Mouse (Mus musculus): ENCODE measurements around the gene Dgkd. TPM values are rescaled to one million over a fixed set of nuclear protein-coding genes. Genes with fewer than 3 reads are reported as not detected.
"Not testable (repeated sequence)": the region's sequence is repeated elsewhere in the genome, so short reads cannot be mapped to it uniquely, and the experiment has no call there.

The Dgkd gene
- polyA plus RNA-seq, 2 experiments = 26.7 to 35.5 TPM

GRCm38 (mm10) chr1:87813155-87813554 is 39.9 kb upstream of the Dgkd start:
- no peak overlapping the region for H3K27ac ChIP-seq (replicated peaks; ENCODE audit: low read depth, low read length)
- no peaks in the 10 kb centered on the region for H3K27me3 ChIP-seq (ENCODE audit: control insufficient read depth, insufficient read depth, low read length)
- ATAC-seq (ENCODE audit: low FRiP score, low read depth) (no peak), DNase-seq (ENCODE audit: low spot score) (no peak)
- no peaks in the 10 kb centered on the region for H3K9me3 ChIP-seq (ENCODE audit: control insufficient read depth, low read length)
- 88% methylated on average over 6 of the region's 6 CpGs for WGBS
- no peaks in the 10 kb centered on the region for H3K36me3 ChIP-seq (ENCODE audit: control insufficient read depth, insufficient read depth, low read length)
- H3K4me2 ChIP-seq (replicated peaks; ENCODE audit: low read depth, low read length, severe bottlenecking) = no peak overlapping the region
- H3K4me3 ChIP-seq (replicated peaks; ENCODE audit: low read length) = no peak overlapping the region
- no peaks in the 10 kb centered on the region for H3K4me1 ChIP-seq (ENCODE audit: control insufficient read depth, insufficient read depth, low read length)
- TF ChIP-seq POLR2A (IDR thresholded peaks at IDR 0.05; ENCODE audit: borderline replicate concordance, extremely low read depth, insufficient read depth, insufficient read length) = no peak
- H3K9ac ChIP-seq (ENCODE audit: low read depth, low read length, severe bottlenecking) = no peak overlapping the region

DNA sequence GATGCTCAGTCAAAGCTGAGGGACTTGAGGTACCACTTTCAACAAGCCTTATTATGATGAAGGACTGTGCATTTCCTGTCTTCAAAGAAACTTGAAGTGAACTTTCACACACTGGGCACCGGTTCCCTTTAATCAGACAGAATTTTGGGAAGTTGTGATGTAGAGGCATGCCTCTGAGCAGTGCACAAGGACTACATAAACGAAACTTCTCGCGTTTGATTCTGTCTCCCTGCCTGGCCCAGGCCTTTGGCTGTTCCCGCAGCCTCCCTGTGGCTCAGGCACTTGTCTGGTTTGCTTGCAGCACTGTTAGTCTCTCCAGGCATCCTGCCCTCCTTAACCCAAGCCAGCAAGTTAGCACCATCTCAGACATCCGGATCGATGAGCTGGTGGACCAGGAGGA is 39.4 kb upstream of the Dgkd start:
- H3K4me2 ChIP-seq (replicated peaks; ENCODE audit: low read depth, low read length, severe bottlenecking) = no peak overlapping the region
- 74% methylated on average over 7 of the region's 7 CpGs for WGBS
- ATAC-seq (ENCODE audit: low FRiP score, low read depth) (no peak), DNase-seq (ENCODE audit: low spot score) (no peak)
- H3K27me3 ChIP-seq (ENCODE audit: control insufficient read depth, insufficient read depth, low read length) = no peaks in the 10 kb centered on the region
- H3K4me1 ChIP-seq (ENCODE audit: control insufficient read depth, insufficient read depth, low read length) = no peaks in the 10 kb centered on the region
- no peaks in the 10 kb centered on the region for H3K9me3 ChIP-seq (ENCODE audit: control insufficient read depth, low read length)
- H3K27ac ChIP-seq (replicated peaks; ENCODE audit: low read depth, low read length) = no peak overlapping the region
- no peak overlapping the region for H3K4me3 ChIP-seq (replicated peaks; ENCODE audit: low read length)
- no peaks in the 10 kb centered on the region for H3K36me3 ChIP-seq (ENCODE audit: control insufficient read depth, insufficient read depth, low read length)
- H3K9ac ChIP-seq (ENCODE audit: low read depth, low read length, severe bottlenecking) = no peak overlapping the region
- no peak for TF ChIP-seq POLR2A (IDR thresholded peaks at IDR 0.05; ENCODE audit: borderline replicate concordance, extremely low read depth, insufficient read depth, insufficient read length)

- no peak for TF ChIP-seq POLR2A (IDR thresholded peaks at IDR 0.05; ENCODE audit: borderline replicate concordance, extremely low read depth, insufficient read depth, insufficient read length)
- no peak for ATAC-seq (ENCODE audit: low FRiP score, low read depth)
- Histone ChIP-seq H3K4me3 (replicated peaks; ENCODE audit: low read length) (no peak overlapping the region), H3K4me1 (ENCODE audit: control insufficient read depth, insufficient read depth, low read length) (no peaks in the 10 kb centered on the region), H3K9me3 (ENCODE audit: control insufficient read depth, low read length) (no peaks in the 10 kb centered on the region), H3K9ac (ENCODE audit: low read depth, low read length, severe bottlenecking) (no peak overlapping the region), H3K4me2 (replicated peaks; ENCODE audit: low read depth, low read length, severe bottlenecking) (no peak overlapping the region), H3K27ac (replicated peaks; ENCODE audit: low read depth, low read length) (no peak overlapping the region), H3K36me3 (ENCODE audit: control insufficient read depth, insufficient read depth, low read length) (no peaks in the 10 kb centered on the region), H3K27me3 (ENCODE audit: control insufficient read depth, insufficient read depth, low read length) (no peaks in the 10 kb centered on the region)
- 89% methylated on average over 10 of the region's 10 CpGs for WGBS
- no peak for DNase-seq (ENCODE audit: low spot score)
Measured at GRCm38 (mm10) chr1:87824420-87824995, 28.6 kb upstream of the Dgkd start.

DNA sequence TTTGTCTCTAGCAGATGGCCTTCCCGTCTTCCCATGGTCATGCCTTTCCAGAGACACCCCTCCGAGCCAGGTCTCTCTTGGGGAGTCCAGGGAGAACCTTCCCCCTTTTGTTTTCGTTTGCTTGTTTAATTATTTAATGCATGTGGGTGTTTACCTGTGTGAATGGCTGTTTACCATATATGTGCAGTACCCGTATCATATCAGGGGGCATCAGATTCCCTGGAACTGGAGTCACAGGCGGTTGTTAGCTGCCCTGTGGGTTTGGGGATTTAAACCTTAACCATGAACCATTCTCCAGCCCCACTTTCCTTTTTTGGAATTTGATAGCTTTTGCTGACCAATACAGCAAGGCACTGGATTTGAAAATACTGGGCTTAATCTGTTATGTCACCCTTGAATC is 27.8 kb upstream of the Dgkd start:
- H3K27me3 ChIP-seq (ENCODE audit: control insufficient read depth, insufficient read depth, low read length) = no peaks in the 10 kb centered on the region
- no peaks in the 10 kb centered on the region for H3K4me1 ChIP-seq (ENCODE audit: control insufficient read depth, insufficient read depth, low read length)
- no peaks in the 10 kb centered on the region for H3K9me3 ChIP-seq (ENCODE audit: control insufficient read depth, low read length)
- no peak for TF ChIP-seq POLR2A (IDR thresholded peaks at IDR 0.05; ENCODE audit: borderline replicate concordance, extremely low read depth, insufficient read depth, insufficient read length)
- no peak overlapping the region for H3K9ac ChIP-seq (ENCODE audit: low read depth, low read length, severe bottlenecking)
- no peaks in the 10 kb centered on the region for H3K36me3 ChIP-seq (ENCODE audit: control insufficient read depth, insufficient read depth, low read length)
- DNase-seq (ENCODE audit: low spot score) (no peak), ATAC-seq (ENCODE audit: low FRiP score, low read depth) (no peak)
- WGBS = 81% methylated on average over 5 of the region's 5 CpGs
- H3K27ac ChIP-seq (replicated peaks; ENCODE audit: low read depth, low read length) = no peak overlapping the region
- H3K4me3 ChIP-seq (replicated peaks; ENCODE audit: low read length) = no peak overlapping the region
- no peak overlapping the region for H3K4me2 ChIP-seq (replicated peaks; ENCODE audit: low read depth, low read length, severe bottlenecking)

- TF ChIP-seq POLR2A (IDR thresholded peaks at IDR 0.05; ENCODE audit: borderline replicate concordance, extremely low read depth, insufficient read depth, insufficient read length) = no peak
- no peak overlapping the region for H3K4me3 ChIP-seq (replicated peaks; ENCODE audit: low read length)
- no peak overlapping the region for H3K27ac ChIP-seq (replicated peaks; ENCODE audit: low read depth, low read length)
- no peak overlapping the region for H3K4me2 ChIP-seq (replicated peaks; ENCODE audit: low read depth, low read length, severe bottlenecking)
- H3K27me3 ChIP-seq (ENCODE audit: control insufficient read depth, insufficient read depth, low read length) = no peaks in the 10 kb centered on the region
- 86% methylated on average over 6 of the region's 6 CpGs for WGBS
- no peak overlapping the region for H3K9ac ChIP-seq (ENCODE audit: low read depth, low read length, severe bottlenecking)
- H3K9me3 ChIP-seq (ENCODE audit: control insufficient read depth, low read length) = no peaks in the 10 kb centered on the region
- no peak for ATAC-seq (ENCODE audit: low FRiP score, low read depth)
- no peak for DNase-seq (ENCODE audit: low spot score)
- H3K4me1 ChIP-seq (ENCODE audit: control insufficient read depth, insufficient read depth, low read length) = no peaks in the 10 kb centered on the region
- H3K36me3 ChIP-seq (ENCODE audit: control insufficient read depth, insufficient read depth, low read length) = no peaks in the 10 kb centered on the region
Measured at GRCm38 (mm10) chr1:87825991-87826390, 27.1 kb upstream of the Dgkd start.

GRCm38 (mm10) chr1:87826474-87826873 is 26.6 kb upstream of the Dgkd start:
- H3K27me3 ChIP-seq (ENCODE audit: control insufficient read depth, insufficient read depth, low read length) = no peaks in the 10 kb centered on the region
- H3K27ac ChIP-seq (replicated peaks; ENCODE audit: low read depth, low read length) = no peak overlapping the region
- ATAC-seq (ENCODE audit: low FRiP score, low read depth) (no peak), DNase-seq (ENCODE audit: low spot score) (no peak)
- TF ChIP-seq POLR2A (IDR thresholded peaks at IDR 0.05; ENCODE audit: borderline replicate concordance, extremely low read depth, insufficient read depth, insufficient read length) = no peak
- H3K36me3 ChIP-seq (ENCODE audit: control insufficient read depth, insufficient read depth, low read length) = no peaks in the 10 kb centered on the region
- no peak overlapping the region for H3K9ac ChIP-seq (ENCODE audit: low read depth, low read length, severe bottlenecking)
- no peaks in the 10 kb centered on the region for H3K4me1 ChIP-seq (ENCODE audit: control insufficient read depth, insufficient read depth, low read length)
- WGBS = 69% methylated on average over 2 of the region's 2 CpGs
- no peak overlapping the region for H3K4me2 ChIP-seq (replicated peaks; ENCODE audit: low read depth, low read length, severe bottlenecking)
- no peaks in the 10 kb centered on the region for H3K9me3 ChIP-seq (ENCODE audit: control insufficient read depth, low read length)
- H3K4me3 ChIP-seq (replicated peaks; ENCODE audit: low read length) = no peak overlapping the region

- H3K4me1 ChIP-seq (ENCODE audit: control insufficient read depth, insufficient read depth, low read length); ATAC-seq (ENCODE audit: low FRiP score, low read depth); H3K9ac ChIP-seq (ENCODE audit: low read depth, low read length, severe bottlenecking); H3K4me2 ChIP-seq (replicated peaks; ENCODE audit: low read depth, low read length, severe bottlenecking); DNase-seq (ENCODE audit: low spot score); H3K27ac ChIP-seq (replicated peaks; ENCODE audit: low read depth, low read length); H3K4me3 ChIP-seq (replicated peaks; ENCODE audit: low read length); H3K36me3 ChIP-seq (ENCODE audit: control insufficient read depth, insufficient read depth, low read length); H3K27me3 ChIP-seq (ENCODE audit: control insufficient read depth, insufficient read depth, low read length); H3K9me3 ChIP-seq (ENCODE audit: control insufficient read depth, low read length): not testable (repeated sequence)
- WGBS = 83% methylated on average over 1 of the region's 1 CpGs
Measured at GRCm38 (mm10) chr1:87827476-87827875, 25.6 kb upstream of the Dgkd start.
